Mouse (Mus musculus) kidney, embryonic 16.5 days (tissue): ENCODE results near the gene Cacna1i. TPM values are rescaled to one million over a fixed set of nuclear protein-coding genes. Genes with fewer than 3 reads are reported as not detected.

ENCODE experiments used
- ATAC-seq: fragments of 200-750 bp; cut with Nextera tagmentation; 2 replicates; pipeline ENCODE4 v1.8.0; 2017; ENCODE audit warnings: moderate TSS enrichment; ENCODE audit not compliant: low FRiP score, low TSS enrichment
- H3K27ac ChIP-seq: fragments of 300-500 bp; sonication (generic); 2 replicates; pipeline ENCODE4 v1.5.1; 2014; ENCODE audit warnings: low read length
- H3K27me3 ChIP-seq: fragments of 300-500 bp; sonication (generic); 2 replicates; pipeline ENCODE4 v1.6.1; 2014; ENCODE audit warnings: low read length, control low read depth, mixed read lengths; ENCODE audit not compliant: insufficient read depth
- H3K36me3 ChIP-seq: fragments of 300-500 bp; sonication (generic); 2 replicates; pipeline ENCODE4 v1.6.1; 2014; ENCODE audit warnings: low read length, control low read depth, mixed read lengths; ENCODE audit not compliant: insufficient read depth
- H3K4me1 ChIP-seq: fragments of 300-500 bp; sonication (generic); 2 replicates; pipeline ENCODE4 v1.6.1; 2014; ENCODE audit warnings: low read length, control low read depth, mixed read lengths; ENCODE audit not compliant: insufficient read depth
- H3K4me2 ChIP-seq: fragments of 300-500 bp; sonication (generic); replicated peaks from 2 replicates; pipeline ENCODE4 v1.6.1; 2014; ENCODE audit warnings: low read depth, low read length
- H3K4me3 ChIP-seq: fragments of 300-500 bp; sonication (generic); 2 replicates; pipeline ENCODE4 v1.5.1; 2014; ENCODE audit warnings: mild to moderate bottlenecking, low read length
- H3K9ac ChIP-seq: fragments of 300-500 bp; sonication (generic); replicated peaks from 2 replicates; pipeline ENCODE4 v1.6.1; 2014; ENCODE audit warnings: low read length
- H3K9me3 ChIP-seq: fragments of 300-500 bp; sonication (generic); 2 replicates; pipeline ENCODE4 v1.6.1; 2016; ENCODE audit warnings: low read length, control low read depth
- WGBS: fragments of 180-500 bp; shearing (Covaris S2); extraction: QIAGEN DNeasy Blood & Tissue Kit; methylation state at CpG from one replicate; pipeline ENCODE4 v1.1.7; 2014; 5-methylcytosine and 5-hydroxymethylcytosine counted together
- polyA plus RNA-seq: library from polyadenylated mRNA; unstranded; fragments of >200 nt; fragmentation: Nextera tagmentation; extraction: Ambion mirVana; gene quantifications from 2 replicates; pipeline ENCODE4 v1.2.1, GENCODE M21; 2015

The Cacna1i gene
- polyA plus RNA-seq, 1 experiment from 2014 or later = not detected

- 82% methylated on average over 14 of the region's 14 CpGs for WGBS
These were observed 104.8 kb downstream of the Cacna1i start for GRCm38 (mm10) chr15:80391791-80392190.

GRCm38 (mm10) chr15:80395035-80395434 is 108.0 kb downstream of the Cacna1i start:
- Histone ChIP-seq H3K4me2 (no peak overlapping the region), H3K36me3 (no peaks in the 10 kb centered on the region), H3K4me1 (peaks cover 4% of the 10 kb centered on the region; the same call in 1 of the 2 replicates), H3K4me3 (no peak overlapping the region), H3K9ac (no peak overlapping the region), H3K9me3 (peaks cover 5% of the 10 kb centered on the region; the same call in 1 of the 2 replicates), H3K27ac (no peak overlapping the region), H3K27me3 (no peaks in the 10 kb centered on the region)
- ATAC-seq = 0 out of 2 replicates have a peak, but pooled peaks have one; percentile 36
- WGBS = 70% methylated on average over 13 of the region's 22 CpGs

More at GRCm38 (mm10) chr15:80391791-80392190, 104.8 kb downstream of the Cacna1i start:
- H3K9me3 ChIP-seq = no peaks in the 10 kb centered on the region
- H3K36me3 ChIP-seq = no peaks in the 10 kb centered on the region
- H3K4me3 ChIP-seq = no peak overlapping the region
- no peak overlapping the region for H3K9ac ChIP-seq
- no peak overlapping the region for H3K4me2 ChIP-seq
- peaks cover 4% of the 10 kb centered on the region; the same call in 1 of the 2 replicates for H3K4me1 ChIP-seq
- H3K27ac ChIP-seq = no peak overlapping the region
- no peaks in the 10 kb centered on the region for H3K27me3 ChIP-seq
- no peak for ATAC-seq

GRCm38 (mm10) chr15:80399451-80399850 is 112.4 kb downstream of the Cacna1i start:
- ATAC-seq = no peak
- no peak overlapping the region for H3K4me3 ChIP-seq
- no peak overlapping the region for H3K9ac ChIP-seq
- peaks cover 3% of the 10 kb centered on the region; the same call in 1 of the 2 replicates for H3K4me1 ChIP-seq
- peaks cover 5% of the 10 kb centered on the region; the same call in 1 of the 2 replicates for H3K9me3 ChIP-seq
- H3K27me3 ChIP-seq = no peaks in the 10 kb centered on the region
- H3K27ac ChIP-seq = no peak overlapping the region
- 68% methylated on average over 1 of the region's 1 CpGs for WGBS
- no peak overlapping the region for H3K4me2 ChIP-seq
- H3K36me3 ChIP-seq = no peaks in the 10 kb centered on the region

DNA sequence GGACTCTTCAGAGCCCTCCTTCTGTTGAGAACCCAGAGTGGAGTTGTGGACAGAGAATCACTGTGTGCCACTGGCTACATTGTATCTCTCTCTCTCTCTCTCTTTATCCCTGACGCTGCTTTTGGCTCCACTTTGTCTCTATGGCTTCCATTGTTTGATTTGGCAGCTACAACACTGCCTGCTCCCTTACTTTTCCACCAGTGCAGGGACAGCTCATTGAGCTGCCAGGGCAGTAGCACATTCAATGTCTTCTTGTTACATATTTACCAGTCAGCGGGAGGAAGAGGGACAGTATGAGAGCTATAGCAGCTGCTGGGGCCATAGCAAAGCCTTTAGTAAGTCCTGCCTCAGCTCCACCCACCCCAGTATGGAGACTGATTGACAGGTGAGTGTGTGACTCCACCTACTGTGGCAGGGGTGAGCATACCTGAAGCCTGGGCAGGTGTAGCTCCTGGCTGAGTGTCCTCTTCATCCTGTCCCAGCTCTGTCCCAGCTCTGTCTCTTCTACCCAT is 114.4 kb downstream of the Cacna1i start:
- H3K9ac ChIP-seq = no peak overlapping the region
- peak; percentile 51; the same call in 1 of the 2 replicates for ATAC-seq
- 32% methylated on average over 2 of the region's 2 CpGs for WGBS

DNA sequence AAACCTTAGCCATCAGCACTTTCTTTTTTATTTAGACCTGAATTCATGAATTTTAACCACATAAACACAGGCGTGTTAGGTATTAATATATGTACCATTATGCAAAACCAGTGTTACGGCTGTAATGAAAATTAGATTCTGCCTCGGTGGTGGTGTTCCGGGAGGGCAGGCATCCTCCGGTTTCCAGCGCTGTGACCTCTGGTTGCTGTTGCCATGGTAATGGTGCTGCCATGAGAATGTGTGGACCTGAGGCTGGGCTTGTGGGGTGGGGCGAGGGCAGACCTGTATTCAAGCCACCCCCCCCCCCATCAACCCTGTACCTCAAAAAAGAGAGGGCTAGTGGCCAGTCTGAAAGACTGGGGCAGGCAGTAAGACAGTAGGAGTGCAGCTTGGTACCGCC is 114.9 kb downstream of the Cacna1i start:
- 66% methylated on average over 8 of the region's 8 CpGs for WGBS
- H3K4me1 ChIP-seq = 0 out of 2 replicates have a peak, but pooled peaks cover 3% of the 10 kb centered on the region
- no peak overlapping the region for H3K9ac ChIP-seq
- no peak for ATAC-seq
- H3K4me3 ChIP-seq = no peak overlapping the region
- no peak overlapping the region for H3K4me2 ChIP-seq
- no peaks in the 10 kb centered on the region for H3K36me3 ChIP-seq
- no peaks in the 10 kb centered on the region for H3K27me3 ChIP-seq
- H3K27ac ChIP-seq = no peak overlapping the region
- peaks cover 5% of the 10 kb centered on the region; the same call in 1 of the 2 replicates for H3K9me3 ChIP-seq

More for the DNA sequence above, 114.4 kb downstream of the Cacna1i start:
- Histone ChIP-seq H3K9me3 (peaks cover 5% of the 10 kb centered on the region; the same call in 1 of the 2 replicates), H3K4me1 (0 out of 2 replicates have a peak, but pooled peaks cover 3% of the 10 kb centered on the region), H3K27me3 (no peaks in the 10 kb centered on the region), H3K27ac (no peak overlapping the region), H3K36me3 (no peaks in the 10 kb centered on the region), H3K4me2 (no peak overlapping the region), H3K4me3 (no peak overlapping the region)

- peak; percentile 83 for ATAC-seq
- H3K4me1 ChIP-seq = peaks cover 17% of the 10 kb centered on the region
- H3K9ac ChIP-seq = no peak overlapping the region
- 5% methylated on average over 1 of the region's 1 CpGs for WGBS
- H3K9me3 ChIP-seq = no peaks in the 10 kb centered on the region
- peak overlapping the region; percentile 30; the same call in 1 of the 2 replicates for H3K27ac ChIP-seq
- no peaks in the 10 kb centered on the region for H3K36me3 ChIP-seq
- H3K4me2 ChIP-seq = no peak overlapping the region
- H3K27me3 ChIP-seq = no peaks in the 10 kb centered on the region
- no peak overlapping the region for H3K4me3 ChIP-seq
These were observed 120.8 kb downstream of the Cacna1i start for GRCm38 (mm10) chr15:80407873-80408272.

GRCm38 (mm10) chr15:80410661-80411060 is 123.6 kb downstream of the Cacna1i start:
- Histone ChIP-seq H3K4me3 (no peak overlapping the region), H3K9me3 (no peaks in the 10 kb centered on the region), H3K4me2 (no peak overlapping the region), H3K27me3 (no peaks in the 10 kb centered on the region), H3K4me1 (peaks cover 25% of the 10 kb centered on the region), H3K36me3 (no peaks in the 10 kb centered on the region), H3K27ac (no peak overlapping the region), H3K9ac (no peak overlapping the region)
- ATAC-seq = no peak
- 50% methylated on average over 7 of the region's 7 CpGs for WGBS

GRCm38 (mm10) chr15:80413070-80413469 is 126.0 kb downstream of the Cacna1i start:
- no peak overlapping the region for H3K4me3 ChIP-seq
- peaks cover 23% of the 10 kb centered on the region for H3K4me1 ChIP-seq
- H3K9ac ChIP-seq = no peak overlapping the region
- no peaks in the 10 kb centered on the region for H3K36me3 ChIP-seq
- no peaks in the 10 kb centered on the region for H3K27me3 ChIP-seq
- no peak overlapping the region for H3K27ac ChIP-seq
- WGBS = 50% methylated on average over 4 of the region's 4 CpGs
- H3K9me3 ChIP-seq = no peaks in the 10 kb centered on the region
- ATAC-seq = no peak
- H3K4me2 ChIP-seq = no peak overlapping the region

- Histone ChIP-seq H3K4me2 (no peak overlapping the region), H3K27me3 (no peaks in the 10 kb centered on the region), H3K36me3 (no peaks in the 10 kb centered on the region), H3K27ac (no peak overlapping the region), H3K9me3 (no peaks in the 10 kb centered on the region), H3K4me1 (peaks cover 14% of the 10 kb centered on the region), H3K4me3 (no peak overlapping the region), H3K9ac (no peak overlapping the region)
- ATAC-seq = no peak
- WGBS = 62% methylated on average over 17 of the region's 17 CpGs
These were observed 127.1 kb downstream of the Cacna1i start for GRCm38 (mm10) chr15:80413988-80414721.

GRCm38 (mm10) chr15:80415132-80415531 is 128.1 kb downstream of the Cacna1i start:
- H3K27me3 ChIP-seq = no peaks in the 10 kb centered on the region
- no peak overlapping the region for H3K4me3 ChIP-seq
- 79% methylated on average over 4 of the region's 4 CpGs for WGBS
- H3K4me2 ChIP-seq = no peak overlapping the region
- H3K4me1 ChIP-seq = peaks cover 14% of the 10 kb centered on the region
- H3K9me3 ChIP-seq = no peaks in the 10 kb centered on the region
- H3K36me3 ChIP-seq = no peaks in the 10 kb centered on the region
- no peak overlapping the region for H3K27ac ChIP-seq
- ATAC-seq = no peak
- no peak overlapping the region for H3K9ac ChIP-seq
